Mouse (Mus musculus) left cerebral cortex, adult 2 months (tissue): ENCODE data around the gene Mettl24. TPM values are rescaled to one million over a fixed set of nuclear protein-coding genes. Genes with fewer than 3 reads are reported as not detected.

Experiments
- DNase-seq, 2 experiments: peaks; one replicate each; pipeline ENCODE4 v3.0.0; 2021 to 2022; ENCODE audit warnings: low spot score in 2 of 2, mixed read lengths in 1 of 2; ENCODE audit errors: extremely low spot score in 1 of 2
- H3K27ac ChIP-seq: fragments of 200-600 bp; 2 replicates; pipeline ENCODE4 v1.8.1; 2022
- H3K4me3 ChIP-seq: fragments of 200-600 bp; 2 replicates; pipeline ENCODE4 v1.8.1; 2022
- CTCF ChIP-seq: fragments of 200-600 bp; IDR thresholded peaks from 2 replicates; pipeline ENCODE4 v1.8.1; 2022; ENCODE audit warnings: antibody characterized with exemption, mild to moderate bottlenecking, moderate library complexity
- intact Hi-C: fragments of 180-260 bp; cut with DNase I; formaldehyde crosslinking; loops from one replicate; pipeline ENCODE4 v1.15.1; 2025
- total RNA-seq, 2 experiments: library from RNA; stranded (reverse); gene quantifications; 2 replicates each; pipeline ENCODE4 v1.2.3; 2021

The Mettl24 gene
- total RNA-seq, 2 experiments from 2014 or later = 1.6 to 2.8 TPM

GRCm38 (mm10) chr10:40686976-40687375 is 3.9 kb downstream of the Mettl24 start:
- TF ChIP-seq CTCF = no peak
- no peak for DNase-seq
- Histone ChIP-seq H3K27ac (peak overlapping the region; percentile 82), H3K4me3 (no peak overlapping the region)
- intact Hi-C loops = loop anchor here (5.0 kb wide), 1 partner anchor 140 kb away; no protein-coding TSS in a partner anchor

DNA sequence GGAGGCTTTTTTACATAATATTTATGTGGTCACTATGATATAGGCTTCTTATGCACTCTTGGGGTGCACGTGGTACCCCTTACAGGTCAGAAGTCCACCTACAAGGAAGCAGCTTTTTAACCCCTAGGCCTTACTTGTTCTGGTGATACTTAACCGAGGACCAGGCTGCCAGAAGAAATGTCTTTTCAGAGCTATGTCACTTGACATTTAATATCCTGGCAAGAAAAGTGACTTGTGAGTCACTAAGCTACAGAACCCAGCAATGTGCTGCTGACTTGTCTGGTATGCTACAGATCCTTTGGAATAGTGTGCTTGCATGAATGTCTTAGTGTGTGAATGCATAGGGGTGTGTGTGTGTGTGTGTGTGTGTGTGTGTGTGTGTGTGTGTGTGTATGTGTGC is 4.3 kb downstream of the Mettl24 start:
- Histone ChIP-seq H3K4me3 (no peak overlapping the region), H3K27ac (peak overlapping the region; percentile 82)
- intact Hi-C loops = loop anchor here (5.0 kb wide), 1 partner anchor 140 kb away; no protein-coding TSS in a partner anchor
- TF ChIP-seq CTCF = no peak
- no peak for DNase-seq

GRCm38 (mm10) chr10:40688266-40688665 is 5.2 kb downstream of the Mettl24 start:
- intact Hi-C loops = loop anchor here (1.0 to 5.0 kb wide), 3 partner anchors 28 to 157 kb away; no protein-coding TSS in a partner anchor
- Histone ChIP-seq H3K4me3 (no peak overlapping the region), H3K27ac (peak overlapping the region; percentile 93)
- no peak for TF ChIP-seq CTCF
- peak; percentile 65 to 75 for DNase-seq

- H3K4me3 ChIP-seq = no peak overlapping the region
- TF ChIP-seq CTCF = no peak
- intact Hi-C loops = loop anchor here (1.0 to 5.0 kb wide), 3 partner anchors 27 to 156 kb away; no protein-coding TSS in a partner anchor
- no peak for DNase-seq
- peak overlapping the region; percentile 91 for H3K27ac ChIP-seq
These were observed 5.8 kb downstream of the Mettl24 start for GRCm38 (mm10) chr10:40688873-40689272.

DNA sequence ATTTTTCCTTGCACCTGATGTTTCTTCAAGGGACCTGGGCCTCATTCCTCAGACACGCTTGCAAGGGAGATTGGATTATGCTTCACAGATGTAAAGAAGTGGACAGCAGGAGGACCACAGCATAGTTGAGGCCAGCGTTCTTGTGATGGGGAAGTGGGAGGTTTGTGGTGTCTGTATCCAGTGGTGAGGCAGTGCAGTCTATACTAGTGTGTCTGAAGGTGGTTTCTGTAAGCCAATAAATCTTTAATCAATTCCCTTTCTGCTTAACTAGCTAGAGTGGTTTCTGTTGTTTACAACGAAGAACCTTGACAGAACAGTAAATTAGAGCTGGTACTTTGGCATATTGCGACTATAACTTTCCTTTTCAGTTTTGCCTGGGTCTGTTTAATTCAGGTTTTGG is 15.6 kb downstream of the Mettl24 start:
- DNase-seq = peak in 1 of 2 experiments; percentile 4
- intact Hi-C loops = no loop called here
- no peak overlapping the region; the same call in 1 of the 2 replicates for H3K27ac ChIP-seq
- no peak overlapping the region for H3K4me3 ChIP-seq
- no peak for TF ChIP-seq CTCF

DNA sequence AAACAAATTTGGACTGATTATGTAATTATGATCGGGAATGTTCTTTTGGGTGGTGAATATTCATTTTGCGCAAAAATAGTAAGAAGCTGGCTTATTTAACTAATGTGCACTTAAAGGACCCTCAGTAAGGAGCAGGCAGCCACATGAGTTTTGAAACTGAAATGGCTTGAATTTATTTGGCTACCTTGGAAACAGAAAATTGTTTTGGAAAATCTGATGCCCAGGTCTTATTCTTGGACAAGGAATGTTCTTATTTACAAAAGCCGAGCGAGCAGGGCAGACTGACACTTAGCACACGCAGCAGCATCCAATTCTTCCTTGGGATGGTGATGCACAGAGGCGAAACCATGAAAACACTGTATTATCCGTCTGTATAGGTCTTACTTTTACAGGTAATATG is 28.0 kb downstream of the Mettl24 start:
- no peak overlapping the region for H3K4me3 ChIP-seq
- peak overlapping the region; percentile 89 for H3K27ac ChIP-seq
- intact Hi-C loops = no loop called here
- peak in 1 of 2 experiments; percentile 3 for DNase-seq
- TF ChIP-seq CTCF = no peak

DNA sequence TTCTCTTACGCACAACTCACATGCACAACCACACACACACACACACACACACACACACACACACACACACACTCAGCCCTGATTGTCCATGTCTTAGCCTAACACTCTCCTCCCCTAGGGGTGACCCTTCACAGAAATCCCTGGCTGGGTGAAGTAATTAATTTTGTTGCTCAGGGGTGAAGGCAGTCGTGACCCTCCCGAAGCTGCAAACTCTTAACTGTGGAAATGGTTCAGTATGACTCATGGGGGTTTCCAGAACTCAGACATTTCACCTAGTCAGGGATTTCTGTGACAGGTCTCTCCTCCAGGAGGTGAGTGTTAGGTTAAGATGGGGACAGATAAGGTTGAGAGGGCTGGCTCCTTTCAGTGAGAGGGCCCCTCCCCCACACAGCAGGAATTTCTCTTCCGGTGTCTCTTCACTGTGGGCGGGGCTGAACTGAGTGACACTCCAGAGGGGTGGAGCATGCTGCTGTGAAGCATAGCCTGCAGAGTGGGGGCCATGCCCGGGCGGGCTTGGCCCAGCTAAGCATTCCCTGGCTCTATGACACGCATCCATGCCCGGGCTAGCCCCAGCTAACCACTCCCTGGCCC is 30.0 kb downstream of the Mettl24 start:
- intact Hi-C loops = no loop called here
- no peak overlapping the region for H3K4me3 ChIP-seq
- DNase-seq = peak in 1 of 2 experiments; percentile 8
- H3K27ac ChIP-seq = no peak overlapping the region
- no peak for TF ChIP-seq CTCF

DNA sequence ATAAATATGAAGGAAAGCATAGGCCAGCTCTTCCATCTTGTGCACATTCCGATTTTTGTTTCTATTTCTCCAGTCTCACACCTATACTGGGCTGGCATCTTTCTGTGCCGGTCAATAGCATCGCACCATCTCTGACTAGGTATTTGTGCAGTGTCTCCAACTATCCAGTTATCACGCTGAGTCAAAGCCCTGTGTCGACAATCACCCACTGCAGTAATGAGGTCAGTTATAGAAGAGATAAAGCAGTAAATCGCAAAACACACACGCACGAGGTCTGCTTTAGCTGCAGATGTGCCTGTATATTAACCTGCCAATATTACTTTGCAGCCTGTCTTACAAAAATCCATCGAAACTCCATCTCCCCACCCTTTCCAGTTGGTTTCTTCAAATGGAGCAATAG is 30.7 kb downstream of the Mettl24 start:
- intact Hi-C loops = no loop called here
- no peak overlapping the region for H3K4me3 ChIP-seq
- no peak overlapping the region for H3K27ac ChIP-seq
- no peak for TF ChIP-seq CTCF
- DNase-seq = peak in 1 of 2 experiments; percentile 4

DNA sequence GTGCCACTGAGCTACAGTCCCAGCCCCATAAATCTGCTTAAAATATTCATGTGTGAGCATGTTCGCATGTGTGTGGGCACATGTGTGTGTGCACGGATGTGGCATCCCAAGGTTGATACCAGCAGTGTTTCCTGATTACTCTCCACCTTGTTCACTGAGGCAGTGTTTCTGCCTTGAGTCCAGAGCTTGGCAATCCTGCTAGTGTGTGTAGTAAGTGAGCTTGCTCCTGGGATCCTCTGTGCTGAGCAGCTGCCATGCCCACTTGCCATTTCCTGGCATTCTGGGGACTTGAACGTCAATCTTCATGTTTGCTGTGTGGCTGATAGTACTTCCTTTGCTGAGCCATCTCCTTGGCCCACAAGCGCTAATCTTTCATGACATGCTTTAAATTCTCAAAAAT is 32.1 kb downstream of the Mettl24 start:
- intact Hi-C loops = loop anchor here (5.0 kb wide), 1 partner anchor 63 kb away; no protein-coding TSS in a partner anchor
- Histone ChIP-seq H3K27ac (peak overlapping the region; percentile 32; the same call in 1 of the 2 replicates), H3K4me3 (no peak overlapping the region)
- peak in 1 of 2 experiments; percentile 7 for DNase-seq
- no peak for TF ChIP-seq CTCF

- Histone ChIP-seq H3K4me3 (no peak overlapping the region), H3K27ac (peak overlapping the region; percentile 83)
- no peak for TF ChIP-seq CTCF
- intact Hi-C loops = loop anchor here (1.0 to 5.0 kb wide), 2 partner anchors 28 to 64 kb away; no protein-coding TSS in a partner anchor
- peak in 1 of 2 experiments; percentile 6 for DNase-seq
These were observed 33.2 kb downstream of the Mettl24 start for GRCm38 (mm10) chr10:40716296-40716695.

DNA sequence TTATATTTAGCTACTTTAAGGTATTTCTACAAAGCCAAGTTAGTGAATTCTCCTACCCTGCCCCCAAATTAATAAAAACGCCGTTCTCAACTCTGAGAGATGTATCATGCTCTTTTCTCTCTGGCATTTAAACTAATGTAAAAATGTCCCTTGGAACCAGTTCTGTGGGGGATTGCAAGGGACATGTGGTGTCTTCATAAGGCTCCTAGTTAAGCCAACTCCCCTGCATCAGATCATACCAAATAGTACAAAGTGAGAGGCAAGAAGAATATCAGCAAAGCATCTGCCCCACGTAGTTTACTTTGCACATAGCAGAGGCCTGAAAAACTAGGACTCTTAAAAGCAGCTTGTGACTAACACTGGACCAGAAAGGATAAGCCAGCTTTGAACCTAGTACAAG is 33.6 kb downstream of the Mettl24 start:
- peak overlapping the region; percentile 83 for H3K27ac ChIP-seq
- DNase-seq = peak in 1 of 2 experiments; percentile 7
- no peak for TF ChIP-seq CTCF
- H3K4me3 ChIP-seq = no peak overlapping the region
- intact Hi-C loops = loop anchor here (1.0 to 5.0 kb wide), 2 partner anchors 28 to 64 kb away; no protein-coding TSS in a partner anchor

DNA sequence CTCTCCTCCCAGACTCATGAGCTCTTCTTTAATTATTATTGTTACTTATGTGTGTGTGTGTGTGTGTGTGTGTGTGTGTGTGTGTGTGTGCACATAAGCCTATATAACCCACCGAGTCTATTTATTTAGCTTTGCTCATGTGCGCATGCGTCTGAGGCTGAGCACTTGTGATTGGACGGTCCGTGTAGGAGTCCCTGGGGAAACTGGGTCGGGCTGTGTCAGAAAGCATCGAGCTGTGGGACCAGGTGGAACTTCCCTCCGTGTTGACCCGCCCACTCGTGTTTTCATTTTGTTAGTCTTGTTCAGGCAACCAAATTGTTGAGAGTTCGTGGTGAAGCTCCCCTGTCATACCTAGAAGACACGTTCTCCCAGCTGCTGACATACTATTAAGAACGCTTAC is 35.3 kb downstream of the Mettl24 start:
- H3K27ac ChIP-seq = no peak overlapping the region
- TF ChIP-seq CTCF = no peak
- no peak overlapping the region for H3K4me3 ChIP-seq
- intact Hi-C loops = loop anchor here (5.0 kb wide), 1 partner anchor 66 kb away; no protein-coding TSS in a partner anchor
- DNase-seq = no peak
